Mouse (Mus musculus) hindbrain, embryonic 15.5 days (tissue): Measurements from ENCODE around the gene Fam19a1. TPM values are rescaled to one million over a fixed set of nuclear protein-coding genes. Genes with fewer than 3 reads are reported as not detected.

Experiments
- ATAC-seq: fragments of 200-750 bp; cut with Nextera tagmentation; 2 replicates; pipeline ENCODE4 v1.8.0; 2017; ENCODE audit warnings: low read depth, moderate number of reproducible peaks, moderate TSS enrichment; ENCODE audit not compliant: low FRiP score
- H3K27ac ChIP-seq: fragments of 300-500 bp; sonication (generic); replicated peaks from 2 replicates; pipeline ENCODE4 v1.5.1; 2015; ENCODE audit warnings: mild to moderate bottlenecking, inconsistent platforms
- H3K27me3 ChIP-seq: fragments of 300-500 bp; sonication (generic); 2 replicates; pipeline ENCODE4 v1.6.1; 2015; ENCODE audit warnings: control low read depth, inconsistent platforms
- H3K36me3 ChIP-seq: fragments of 300-500 bp; sonication (generic); 2 replicates; pipeline ENCODE4 v1.6.1; 2015; ENCODE audit warnings: control low read depth, inconsistent platforms
- H3K4me1 ChIP-seq: fragments of 300-500 bp; sonication (generic); replicated peaks from 2 replicates; pipeline ENCODE4 v1.6.1; 2015; ENCODE audit warnings: control low read depth, inconsistent platforms
- H3K4me2 ChIP-seq: fragments of 300-500 bp; sonication (generic); 2 replicates; pipeline ENCODE4 v1.6.1; 2015; ENCODE audit warnings: moderate library complexity, mild to moderate bottlenecking, inconsistent platforms
- H3K4me3 ChIP-seq: fragments of 300-500 bp; sonication (generic); 2 replicates; pipeline ENCODE4 v1.5.1; 2015; ENCODE audit warnings: mild to moderate bottlenecking, inconsistent platforms
- H3K9ac ChIP-seq: fragments of 300-500 bp; sonication (generic); 2 replicates; pipeline ENCODE4 v1.6.1; 2015; ENCODE audit warnings: inconsistent platforms
- H3K9me3 ChIP-seq: fragments of 300-500 bp; sonication (generic); 2 replicates; pipeline ENCODE4 v1.6.1; 2016; ENCODE audit warnings: control low read depth, inconsistent platforms
- WGBS: fragments of 180-500 bp; shearing (Covaris S2); methylation state at CpG from one replicate; pipeline ENCODE4 v1.1.7; 2015; 5-methylcytosine and 5-hydroxymethylcytosine counted together
- polyA plus RNA-seq: library from polyadenylated mRNA; unstranded; fragments of >200 nt; fragmentation: Nextera tagmentation; extraction: Ambion mirVana; gene quantifications from 2 replicates; pipeline ENCODE4 v1.2.1, GENCODE M21; 2015

The Fam19a1 gene
- 21.5 and 22.9 TPM in 2 replicates for polyA plus RNA-seq

GRCm38 (mm10) chr6:96112854-96113253 lies at the start of gene Fam19a1:
Gene Fam19a1 (plus strand): TSS chr6:96113154.
- H3K27ac ChIP-seq: no peak within 1 kb of the TSS
- ATAC-seq: no peak
- H3K9me3 ChIP-seq: no peaks in the 10 kb centered on the region
- peaks cover 19% of the 10 kb centered on the region for H3K4me1 ChIP-seq
- H3K27me3 ChIP-seq: no peaks in the 10 kb centered on the region
- H3K4me2 ChIP-seq: peak within 1 kb of the TSS; percentile 67
- peak within 1 kb of the TSS; percentile 43 for H3K4me3 ChIP-seq
- H3K36me3 ChIP-seq: no peaks in the 10 kb centered on the region
- WGBS: 32% methylated on average over 6 of the region's 6 CpGs
- peak within 1 kb of the TSS; percentile 36; the same call in 1 of the 2 replicates for H3K9ac ChIP-seq

- Histone ChIP-seq H3K36me3 (no peaks in the 10 kb centered on the region), H3K9ac (no peak overlapping the region), H3K27me3 (no peaks in the 10 kb centered on the region), H3K4me1 (no peaks in the 10 kb centered on the region), H3K4me3 (no peak overlapping the region), H3K27ac (no peak overlapping the region), H3K9me3 (no peaks in the 10 kb centered on the region), H3K4me2 (no peak overlapping the region)
- ATAC-seq: no peak
- WGBS: 89% methylated on average over 4 of the region's 4 CpGs
Measured at GRCm38 (mm10) chr6:96071080-96071479, 41.9 kb upstream of the Fam19a1 start.

- no peak overlapping the region for H3K4me3 ChIP-seq
- H3K9ac ChIP-seq: no peak overlapping the region
- H3K27me3 ChIP-seq: no peaks in the 10 kb centered on the region
- H3K27ac ChIP-seq: no peak overlapping the region
- H3K4me1 ChIP-seq: no peaks in the 10 kb centered on the region
- no peak for ATAC-seq
- H3K4me2 ChIP-seq: no peak overlapping the region
- H3K9me3 ChIP-seq: no peaks in the 10 kb centered on the region
- H3K36me3 ChIP-seq: no peaks in the 10 kb centered on the region
Measured at GRCm38 (mm10) chr6:96071567-96071966, 41.4 kb upstream of the Fam19a1 start.

GRCm38 (mm10) chr6:96089961-96090360 lies 23.0 kb upstream of the Fam19a1 start:
- Histone ChIP-seq H3K36me3 (no peaks in the 10 kb centered on the region), H3K9ac (no peak overlapping the region), H3K27ac (no peak overlapping the region), H3K4me1 (no peaks in the 10 kb centered on the region), H3K27me3 (no peaks in the 10 kb centered on the region), H3K4me3 (no peak overlapping the region), H3K9me3 (no peaks in the 10 kb centered on the region), H3K4me2 (no peak overlapping the region)
- WGBS: 92% methylated on average over 6 of the region's 6 CpGs
- no peak for ATAC-seq

GRCm38 (mm10) chr6:96093716-96094115 lies 19.2 kb upstream of the Fam19a1 start:
- no peak for ATAC-seq
- no peak overlapping the region for H3K4me3 ChIP-seq
- H3K4me1 ChIP-seq: no peaks in the 10 kb centered on the region
- H3K27me3 ChIP-seq: no peaks in the 10 kb centered on the region
- H3K27ac ChIP-seq: no peak overlapping the region
- H3K9ac ChIP-seq: no peak overlapping the region
- H3K4me2 ChIP-seq: no peak overlapping the region
- H3K36me3 ChIP-seq: no peaks in the 10 kb centered on the region
- WGBS: 88% methylated on average over 1 of the region's 1 CpGs
- no peaks in the 10 kb centered on the region for H3K9me3 ChIP-seq

- Histone ChIP-seq H3K36me3 (no peaks in the 10 kb centered on the region), H3K4me3 (no peak overlapping the region), H3K27me3 (no peaks in the 10 kb centered on the region), H3K27ac (no peak overlapping the region), H3K9me3 (no peaks in the 10 kb centered on the region), H3K9ac (no peak overlapping the region), H3K4me1 (no peaks in the 10 kb centered on the region), H3K4me2 (no peak overlapping the region)
- no peak for ATAC-seq
- 86% methylated on average over 6 of the region's 6 CpGs for WGBS
Measured at GRCm38 (mm10) chr6:96098225-96098624, 14.7 kb upstream of the Fam19a1 start.

- no peak for ATAC-seq
- no peaks in the 10 kb centered on the region for H3K9me3 ChIP-seq
- no peak overlapping the region for H3K4me2 ChIP-seq
- no peak overlapping the region for H3K27ac ChIP-seq
- WGBS: 56% methylated on average over 1 of the region's 1 CpGs
- H3K4me3 ChIP-seq: no peak overlapping the region
- H3K27me3 ChIP-seq: no peaks in the 10 kb centered on the region
- H3K36me3 ChIP-seq: no peaks in the 10 kb centered on the region
- no peak overlapping the region for H3K9ac ChIP-seq
- H3K4me1 ChIP-seq: peaks cover 16% of the 10 kb centered on the region
Measured at GRCm38 (mm10) chr6:96111656-96112055, 1.3 kb upstream of the Fam19a1 start.

GRCm38 (mm10) chr6:96114151-96114550 lies 1.2 kb downstream of the Fam19a1 start:
- Histone ChIP-seq H3K9me3 (no peaks in the 10 kb centered on the region), H3K27ac (no peak overlapping the region), H3K36me3 (no peaks in the 10 kb centered on the region), H3K27me3 (no peaks in the 10 kb centered on the region), H3K9ac (no peak overlapping the region; the same call in 1 of the 2 replicates), H3K4me1 (peaks cover 24% of the 10 kb centered on the region), H3K4me2 (peak overlapping the region; percentile 67), H3K4me3 (peak overlapping the region; percentile 43)
- WGBS: 17% methylated on average over 1 of the region's 1 CpGs
- ATAC-seq: no peak

GRCm38 (mm10) chr6:96116148-96116533 lies 3.2 kb downstream of the Fam19a1 start:
- H3K36me3 ChIP-seq: no peaks in the 10 kb centered on the region
- H3K4me1 ChIP-seq: peaks cover 29% of the 10 kb centered on the region
- no peak for ATAC-seq
- H3K9me3 ChIP-seq: no peaks in the 10 kb centered on the region
- WGBS: 10% methylated on average over 6 of the region's 6 CpGs
- H3K4me2 ChIP-seq: peak overlapping the region; percentile 67
- peak overlapping the region; percentile 40 for H3K9ac ChIP-seq
- peak overlapping the region; percentile 43 for H3K4me3 ChIP-seq
- no peaks in the 10 kb centered on the region for H3K27me3 ChIP-seq
- H3K27ac ChIP-seq: peak overlapping the region; percentile 69

GRCm38 (mm10) chr6:96116534-96117272 lies 3.7 kb downstream of the Fam19a1 start:
- Histone ChIP-seq H3K9ac (peak overlapping the region; percentile 40), H3K4me3 (peak overlapping the region; percentile 43), H3K27ac (peak overlapping the region; percentile 69), H3K4me2 (peak overlapping the region; percentile 67), H3K9me3 (no peaks in the 10 kb centered on the region), H3K36me3 (no peaks in the 10 kb centered on the region), H3K4me1 (peaks cover 29% of the 10 kb centered on the region), H3K27me3 (no peaks in the 10 kb centered on the region)
- WGBS: under 1% methylated on average over 30 of the region's 32 CpGs
- ATAC-seq: peak; percentile 80

GRCm38 (mm10) chr6:96143326-96143725 lies 30.4 kb downstream of the Fam19a1 start:
- 91% methylated on average over 1 of the region's 1 CpGs for WGBS
- no peak for ATAC-seq

GRCm38 (mm10) chr6:96165403-96165802 lies 52.4 kb downstream of the Fam19a1 start:
- H3K4me2 ChIP-seq: no peak overlapping the region
- WGBS: 92% methylated on average over 13 of the region's 13 CpGs
- H3K4me3 ChIP-seq: no peak overlapping the region
- no peak overlapping the region for H3K27ac ChIP-seq
- ATAC-seq: no peak
- H3K36me3 ChIP-seq: no peaks in the 10 kb centered on the region
- H3K9ac ChIP-seq: no peak overlapping the region
- H3K9me3 ChIP-seq: no peaks in the 10 kb centered on the region
- H3K4me1 ChIP-seq: no peaks in the 10 kb centered on the region
- H3K27me3 ChIP-seq: no peaks in the 10 kb centered on the region

More at GRCm38 (mm10) chr6:96143326-96143725, 30.4 kb downstream of the Fam19a1 start:
- H3K27me3 ChIP-seq: no peaks in the 10 kb centered on the region
- H3K36me3 ChIP-seq: no peaks in the 10 kb centered on the region
- no peak overlapping the region for H3K4me2 ChIP-seq
- no peaks in the 10 kb centered on the region for H3K4me1 ChIP-seq
- H3K9ac ChIP-seq: no peak overlapping the region
- no peak overlapping the region for H3K4me3 ChIP-seq
- H3K9me3 ChIP-seq: no peaks in the 10 kb centered on the region
- H3K27ac ChIP-seq: no peak overlapping the region
